Mouse (Mus musculus): ENCODE measurements around the gene Slc27a3.

- no peak for TF ChIP-seq MEF2A (IDR thresholded peaks at IDR 0.05; ENCODE audit: extremely low read depth, insufficient replicate concordance, low read depth, low read length, poor library complexity, severe bottlenecking)
- no peak for TF ChIP-seq CTCF (IDR thresholded peaks at IDR 0.05 in 2 of 3, conservative IDR thresholded peaks at IDR 0.05 in 1 of 3; ENCODE audit: control insufficient read depth in 1 of 3, insufficient read depth in 1 of 3, low read depth in 2 of 3, low read length in 3 of 3, poor library complexity in 1 of 3, severe bottlenecking in 1 of 3)
- TF ChIP-seq POLR2A (IDR thresholded peaks at IDR 0.05; ENCODE audit: control insufficient read depth in 1 of 2, insufficient read depth in 1 of 2, low read depth in 1 of 2, low read length in 2 of 2, poor library complexity in 1 of 2): no peak; a peak in 1 of 4 replicates
- no peak for TF ChIP-seq MAX (IDR thresholded peaks at IDR 0.05; ENCODE audit: low read length)
Measured at GRCm38 (mm10) chr3:90413011-90413396, 23.3 kb upstream of the Slc27a3 start.
